Mouse (Mus musculus): ENCODE data around the gene Gm20388. TPM values are rescaled to one million over a fixed set of nuclear protein-coding genes. Genes with fewer than 3 reads are reported as not detected.
"Not testable (repeated sequence)": the region's sequence is repeated elsewhere in the genome, so short reads cannot be mapped to it uniquely, and the experiment has no call there.

The Gm20388 gene
- total RNA-seq, 1 experiment: 27.0 TPM

- Histone ChIP-seq H3K27ac (ENCODE audit: insufficient read depth, low read depth, low read length, poor library complexity, severe bottlenecking) (peak within 1 kb of the TSS; percentile 83), H3K4me3 (ENCODE audit: insufficient read depth in 1 of 2, low read depth in 1 of 2, low read length in 2 of 2, poor library complexity in 1 of 2, severe bottlenecking in 1 of 2) (peak within 1 kb of the TSS; percentile 90 to 98), H3K9me3 (ENCODE audit: control insufficient read depth, insufficient read depth, low read depth, low read length) (no peaks in the 10 kb centered on the region), H3K9ac (ENCODE audit: insufficient read depth, low read depth, low read length, poor library complexity, severe bottlenecking) (peak within 1 kb of the TSS; percentile 99), H3K36me3 (ENCODE audit: control insufficient read depth, insufficient read depth, low read length, poor library complexity, severe bottlenecking) (peaks cover 32% of the 10 kb centered on the region), H3K4me1 (ENCODE audit: control insufficient read depth in 2 of 2, insufficient read depth in 2 of 2, low read length in 2 of 2, poor library complexity in 1 of 2) (peaks cover 0 to 6% of the 10 kb centered on the region in 2 experiments; a peak in 2 of 4 replicates)
- in situ Hi-C loops (cut with MboI; ENCODE audit: low sequenced_read_pairs in 2 of 2, unreplicated experiment in 2 of 2): no loop called here
- TF ChIP-seq ZC3H11A (IDR thresholded peaks at IDR 0.05; ENCODE audit: borderline replicate concordance, low read depth, low read length) (no peak), ZNF384 (IDR thresholded peaks at IDR 0.05; ENCODE audit: low read depth, low read length) (no peak), HCFC1 (IDR thresholded peaks at IDR 0.05; ENCODE audit: borderline replicate concordance, insufficient read depth, low read length) (peak; percentile 58), MAFK (IDR thresholded peaks at IDR 0.05; ENCODE audit: insufficient read depth, low read depth, low read length) (no peak), CHD2 (IDR thresholded peaks at IDR 0.05; ENCODE audit: low read depth, low read length) (no peak)
- DNase-seq (ENCODE audit: low read depth, low spot score): peak; percentile 88
Measured at GRCm38 (mm10) chr8:123101735-123102685, 3191.4 kb downstream of the Gm20388 start, which contains the start of gene Rpl13. TSS of gene Rpl13 (plus strand) at chr8:123102350.

- H3K4me1 ChIP-seq (ENCODE audit: control insufficient read depth in 2 of 2, insufficient read depth in 2 of 2, low read length in 2 of 2, poor library complexity in 1 of 2); H3K9me3 ChIP-seq (ENCODE audit: control insufficient read depth, insufficient read depth, low read depth, low read length); DNase-seq (ENCODE audit: low read depth, low spot score); in situ Hi-C loops (cut with MboI; ENCODE audit: low sequenced_read_pairs in 2 of 2, unreplicated experiment in 2 of 2): not testable (repeated sequence)
- Histone ChIP-seq H3K36me3 (ENCODE audit: control insufficient read depth, insufficient read depth, low read length, poor library complexity, severe bottlenecking) (peaks cover 32% of the 10 kb centered on the region), H3K4me3 (ENCODE audit: insufficient read depth in 1 of 2, low read depth in 1 of 2, low read length in 2 of 2, poor library complexity in 1 of 2, severe bottlenecking in 1 of 2) (peak overlapping the region; percentile 90 to 98), H3K9ac (ENCODE audit: insufficient read depth, low read depth, low read length, poor library complexity, severe bottlenecking) (peak overlapping the region; percentile 99), H3K27ac (ENCODE audit: insufficient read depth, low read depth, low read length, poor library complexity, severe bottlenecking) (peak overlapping the region; percentile 83)
Measured at GRCm38 (mm10) chr8:123102855-123103254, 3192.2 kb downstream of the Gm20388 start.

GRCm38 (mm10) chr8:123103285-123103684 is 3192.6 kb downstream of the Gm20388 start:
- Histone ChIP-seq H3K4me3 (ENCODE audit: insufficient read depth in 1 of 2, low read depth in 1 of 2, low read length in 2 of 2, poor library complexity in 1 of 2, severe bottlenecking in 1 of 2) (peak overlapping the region; percentile 90 to 98), H3K4me1 (ENCODE audit: control insufficient read depth in 2 of 2, insufficient read depth in 2 of 2, low read length in 2 of 2, poor library complexity in 1 of 2) (peaks cover 0 to 3% of the 10 kb centered on the region in 2 experiments; a peak in 2 of 4 replicates), H3K27ac (ENCODE audit: insufficient read depth, low read depth, low read length, poor library complexity, severe bottlenecking) (peak overlapping the region; percentile 83), H3K36me3 (ENCODE audit: control insufficient read depth, insufficient read depth, low read length, poor library complexity, severe bottlenecking) (peaks cover 30% of the 10 kb centered on the region), H3K9ac (ENCODE audit: insufficient read depth, low read depth, low read length, poor library complexity, severe bottlenecking) (peak overlapping the region; percentile 99), H3K9me3 (ENCODE audit: control insufficient read depth, insufficient read depth, low read depth, low read length) (no peaks in the 10 kb centered on the region)
- no peak for TF ChIP-seq ZC3H11A (IDR thresholded peaks at IDR 0.05; ENCODE audit: borderline replicate concordance, low read depth, low read length)
- TF ChIP-seq MAFK (IDR thresholded peaks at IDR 0.05; ENCODE audit: insufficient read depth, low read depth, low read length): no peak
- DNase-seq (ENCODE audit: low read depth, low spot score): no peak
- in situ Hi-C loops (cut with MboI; ENCODE audit: low sequenced_read_pairs in 2 of 2, unreplicated experiment in 2 of 2): no loop called here

GRCm38 (mm10) chr8:123104046-123104767 is 3193.6 kb downstream of the Gm20388 start:
- Histone ChIP-seq H3K9me3 (ENCODE audit: control insufficient read depth, insufficient read depth, low read depth, low read length) (no peaks in the 10 kb centered on the region), H3K27ac (ENCODE audit: insufficient read depth, low read depth, low read length, poor library complexity, severe bottlenecking) (no peak overlapping the region; the same call in 1 of the 2 replicates), H3K36me3 (ENCODE audit: control insufficient read depth, insufficient read depth, low read length, poor library complexity, severe bottlenecking) (peaks cover 29% of the 10 kb centered on the region), H3K4me1 (ENCODE audit: control insufficient read depth in 2 of 2, insufficient read depth in 2 of 2, low read length in 2 of 2, poor library complexity in 1 of 2) (peaks cover 0 to 2% of the 10 kb centered on the region in 2 experiments; a peak in 2 of 4 replicates), H3K9ac (ENCODE audit: insufficient read depth, low read depth, low read length, poor library complexity, severe bottlenecking) (peak overlapping the region; percentile 99; the same call in 1 of the 2 replicates), H3K4me3 (ENCODE audit: insufficient read depth in 1 of 2, low read depth in 1 of 2, low read length in 2 of 2, poor library complexity in 1 of 2, severe bottlenecking in 1 of 2) (peak overlapping the region; percentile 90 to 98)
- DNase-seq (ENCODE audit: low read depth, low spot score): no peak
- TF ChIP-seq ZNF384 (IDR thresholded peaks at IDR 0.05; ENCODE audit: low read depth, low read length) (no peak), CHD2 (IDR thresholded peaks at IDR 0.05; ENCODE audit: low read depth, low read length) (no peak), ZC3H11A (IDR thresholded peaks at IDR 0.05; ENCODE audit: borderline replicate concordance, low read depth, low read length) (no peak), HCFC1 (IDR thresholded peaks at IDR 0.05; ENCODE audit: borderline replicate concordance, insufficient read depth, low read length) (no peak), MAFK (IDR thresholded peaks at IDR 0.05; ENCODE audit: insufficient read depth, low read depth, low read length) (no peak)
- in situ Hi-C loops (cut with MboI; ENCODE audit: low sequenced_read_pairs in 2 of 2, unreplicated experiment in 2 of 2): no loop called here
